Mouse (Mus musculus): Measurements from ENCODE around the gene Amigo2. TPM values are rescaled to one million over a fixed set of nuclear protein-coding genes. Genes with fewer than 3 reads are reported as not detected.

The Amigo2 gene
- total and polyA plus RNA-seq, 3 experiments, result 0.16 TPM; not detected in 2

DNA sequence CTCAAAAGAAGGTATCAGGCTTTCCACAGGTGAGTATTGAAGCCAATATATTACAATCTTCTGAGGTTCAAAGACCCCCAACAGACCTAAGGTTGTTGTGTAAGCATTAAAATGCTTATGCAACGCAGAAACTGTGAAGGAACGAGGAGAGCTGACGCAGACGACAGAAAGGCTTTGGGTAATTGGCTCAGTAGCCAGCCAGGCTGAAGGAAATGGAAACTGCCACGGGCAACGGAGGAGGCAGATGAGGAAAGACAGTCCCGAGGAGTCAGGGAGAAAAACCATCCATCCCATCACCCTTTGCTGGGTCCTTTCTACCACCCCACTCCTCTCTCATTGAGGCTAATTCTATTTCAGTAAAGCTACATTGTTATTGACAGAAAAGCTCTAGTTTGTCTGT lies 50.4 kb downstream of the Amigo2 start:
- DNase-seq (ENCODE audit: low spot score) (no peak), ATAC-seq (ENCODE audit: extremely low read depth, insufficient number of reproducible peaks, low FRiP score, poor library complexity, severe bottlenecking) (no peak)
- Histone ChIP-seq H3K4me3 (ENCODE audit: low read depth, low read length) (no peak overlapping the region), H3K27me3 (ENCODE audit: insufficient read depth, low read length) (no peaks in the 10 kb centered on the region), H3K9me3 (replicated peaks) (peaks cover 29% of the 10 kb centered on the region), H3K36me3 (replicated peaks) (no peaks in the 10 kb centered on the region), H3K4me1 (ENCODE audit: insufficient read depth, low read depth, low read length) (no peaks in the 10 kb centered on the region)
- TF ChIP-seq POLR2AphosphoS5 (IDR thresholded peaks at IDR 0.05; ENCODE audit: insufficient replicate concordance, low read depth, low read length), result no peak
- TF ChIP-seq GATA1 (IDR thresholded peaks at IDR 0.05; ENCODE audit: borderline replicate concordance, low read length), result no peak
- no peak for TF ChIP-seq CTCF (IDR thresholded peaks at IDR 0.05; ENCODE audit: low read depth, low read length)
- TF ChIP-seq GATA2 (IDR thresholded peaks at IDR 0.05; ENCODE audit: borderline replicate concordance, low read depth, low read length), result no peak
- no peak for TF ChIP-seq TAL1 (conservative IDR thresholded peaks at IDR 0.05; ENCODE audit: low read depth, low read length)

DNA sequence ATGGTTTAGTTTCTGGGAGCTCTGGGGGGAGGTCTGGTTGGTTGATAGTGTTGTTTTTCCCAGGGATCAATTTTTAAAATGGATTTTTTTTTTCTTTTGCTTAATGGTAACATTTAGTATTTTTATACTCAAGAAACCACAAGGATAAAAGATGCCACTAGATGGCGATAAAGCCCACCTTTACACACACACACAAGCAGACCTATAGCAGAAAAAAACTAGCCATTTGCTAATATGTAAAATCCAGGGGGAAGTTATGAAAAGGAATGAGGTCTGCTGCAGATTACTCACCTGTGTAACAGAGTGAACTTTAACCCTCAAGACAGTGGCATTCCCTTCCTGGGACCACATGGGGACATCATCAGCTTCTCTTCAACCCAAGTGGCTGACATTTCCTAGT lies 51.5 kb downstream of the Amigo2 start:
- H3K9me3 ChIP-seq (replicated peaks), result peaks cover 36% of the 10 kb centered on the region
- H3K4me3 ChIP-seq (ENCODE audit: low read depth, low read length), result no peak overlapping the region
- TF ChIP-seq TAL1 (conservative IDR thresholded peaks at IDR 0.05; ENCODE audit: low read depth, low read length) (no peak), GATA1 (IDR thresholded peaks at IDR 0.05; ENCODE audit: borderline replicate concordance, low read length) (no peak), GATA2 (IDR thresholded peaks at IDR 0.05; ENCODE audit: borderline replicate concordance, low read depth, low read length) (no peak), POLR2AphosphoS5 (IDR thresholded peaks at IDR 0.05; ENCODE audit: insufficient replicate concordance, low read depth, low read length) (no peak), CTCF (IDR thresholded peaks at IDR 0.05; ENCODE audit: low read depth, low read length) (no peak)
- no peaks in the 10 kb centered on the region for H3K4me1 ChIP-seq (ENCODE audit: insufficient read depth, low read depth, low read length)
- DNase-seq (ENCODE audit: low spot score) (no peak), ATAC-seq (ENCODE audit: extremely low read depth, insufficient number of reproducible peaks, low FRiP score, poor library complexity, severe bottlenecking) (no peak; the same call in 1 of the 2 replicates)
- no peaks in the 10 kb centered on the region for H3K36me3 ChIP-seq (replicated peaks)
- H3K27me3 ChIP-seq (ENCODE audit: insufficient read depth, low read length), result no peaks in the 10 kb centered on the region

Other genes with a start within 250 kb of the Amigo2 start
- gene Slc38a4, start 191.3 kb downstream of the Amigo2 start, total RNA-seq (2014; fragmentation: Nextera tagmentation), result not detected in 2 replicates
- gene Slc38a4, start 191.3 kb downstream of the Amigo2 start, total RNA-seq (2017), result under 0.01 and 0.06 TPM in 2 replicates
- not detected in 2 replicates for gene Slc38a4, start 191.3 kb downstream of the Amigo2 start, polyA plus RNA-seq (2012)
- 35.4 and 41.1 TPM in 2 replicates for gene Pced1b, start 180 bp downstream of the Amigo2 start, total RNA-seq (2014; fragmentation: Nextera tagmentation)
- 5.1 and 6.6 TPM in 2 replicates for gene Pced1b, start 180 bp downstream of the Amigo2 start, total RNA-seq (2017)
- 6.7 and 8.8 TPM in 2 replicates for gene Pced1b, start 180 bp downstream of the Amigo2 start, polyA plus RNA-seq (2012)